Mouse (Mus musculus) WW6 (cell line): ENCODE data around the gene Plekha7.

Experiments used
- DNase-seq: peaks from one replicate; pipeline ENCODE4 v3.0.0-alpha.2; 2013; ENCODE audit warnings: low read depth, low spot score

Gene Plekha7

DNA sequence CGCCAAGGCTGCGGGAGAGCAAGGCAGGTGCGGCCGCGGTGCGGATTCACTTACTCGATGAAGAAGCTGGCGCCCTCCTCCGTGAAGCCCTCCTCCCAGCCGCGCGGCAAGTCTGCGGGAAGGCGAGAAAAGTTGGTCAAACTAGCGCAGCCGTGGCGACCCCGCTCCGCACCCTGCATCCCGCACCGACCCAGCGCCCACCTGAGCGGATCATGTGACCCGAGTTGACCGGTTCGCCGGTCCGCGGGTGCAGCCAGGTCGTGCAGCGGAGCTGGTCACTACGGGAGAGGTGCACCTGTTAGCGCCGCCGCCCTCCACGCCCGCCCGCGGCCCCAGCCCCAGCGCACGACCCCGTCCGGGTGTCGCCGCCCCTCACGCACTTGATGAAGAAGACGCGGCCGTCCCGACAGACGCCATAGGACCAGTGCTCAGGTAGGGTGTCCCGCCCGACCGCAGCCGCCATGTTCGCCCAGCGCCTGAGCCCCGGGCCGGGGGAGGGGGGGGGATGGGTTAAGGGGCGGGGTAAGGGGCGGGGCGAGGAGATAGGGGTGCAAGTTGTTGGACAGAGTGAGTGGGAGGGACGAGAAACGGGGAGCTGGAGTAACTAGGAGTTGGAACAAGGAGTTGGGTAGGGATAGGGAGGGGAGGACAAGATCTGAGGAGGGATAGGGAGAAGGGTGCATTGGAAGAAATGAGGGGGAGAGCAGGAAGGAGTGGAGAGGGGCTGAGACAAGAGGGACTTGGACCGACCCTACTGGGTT lies at the start of gene Plekha7:
Plekha7 (minus strand) TSS at position 506 of the 761 bp plus-strand sequence.
- peak; percentile 59 for DNase-seq

DNA sequence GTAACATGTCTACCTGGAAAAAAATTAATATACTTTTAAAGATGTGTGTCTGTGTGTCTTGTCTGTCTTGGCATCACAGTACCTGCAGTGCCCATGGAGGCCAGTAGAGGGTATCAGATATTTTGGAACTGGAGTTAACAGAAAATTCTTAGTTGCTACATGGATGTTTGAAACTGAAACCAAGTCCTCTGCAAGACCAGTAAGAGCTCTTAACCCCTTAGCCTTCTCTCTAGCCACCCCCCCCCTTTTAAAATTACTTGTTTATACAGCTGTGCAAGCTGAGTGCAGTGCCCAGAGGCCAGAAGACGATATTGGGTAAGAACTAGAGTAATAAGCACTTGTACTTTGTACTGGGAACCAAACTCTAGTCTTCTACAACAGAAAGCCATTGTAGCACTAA lies 28.1 kb upstream of the Plekha7 start:
- no peak for DNase-seq

DNA sequence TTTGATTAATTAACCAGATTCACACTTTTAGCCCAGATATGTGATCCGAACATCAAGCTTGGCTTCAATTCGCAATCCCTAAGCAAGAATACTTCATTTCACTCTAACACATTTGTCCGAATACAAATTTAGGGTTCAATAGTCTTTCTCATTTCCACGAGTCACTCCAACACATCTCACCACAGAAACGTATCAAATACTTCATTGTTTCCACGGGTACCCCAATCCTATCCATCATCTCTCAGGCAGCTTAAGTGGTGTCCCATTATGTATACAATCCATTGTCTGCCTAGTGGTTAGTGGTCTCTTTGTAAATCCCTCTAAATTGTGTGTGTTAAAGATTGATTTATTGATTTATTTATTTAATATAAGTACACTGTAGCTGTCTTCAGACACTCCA lies 27.0 kb upstream of the Plekha7 start:
- DNase-seq, result no peak

DNA sequence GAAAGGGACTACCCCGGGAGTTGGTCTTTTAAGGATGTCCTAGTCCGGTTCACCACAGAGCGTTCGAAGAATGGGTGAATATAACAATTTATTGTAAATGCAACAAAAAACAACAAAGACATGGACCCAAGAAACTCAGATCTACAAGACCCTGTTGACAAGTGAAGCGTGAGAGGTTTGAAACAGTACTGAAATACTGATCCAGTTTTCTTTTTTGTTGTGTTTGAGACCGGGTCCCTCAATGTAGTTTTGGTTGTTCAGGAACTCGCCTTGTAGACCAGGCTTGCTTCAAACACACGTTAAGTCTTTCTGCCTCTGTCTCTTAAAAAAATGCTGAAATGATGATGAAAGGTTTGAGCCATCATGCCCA lies 26.5 kb upstream of the Plekha7 start:
- DNase-seq, result no peak

DNA sequence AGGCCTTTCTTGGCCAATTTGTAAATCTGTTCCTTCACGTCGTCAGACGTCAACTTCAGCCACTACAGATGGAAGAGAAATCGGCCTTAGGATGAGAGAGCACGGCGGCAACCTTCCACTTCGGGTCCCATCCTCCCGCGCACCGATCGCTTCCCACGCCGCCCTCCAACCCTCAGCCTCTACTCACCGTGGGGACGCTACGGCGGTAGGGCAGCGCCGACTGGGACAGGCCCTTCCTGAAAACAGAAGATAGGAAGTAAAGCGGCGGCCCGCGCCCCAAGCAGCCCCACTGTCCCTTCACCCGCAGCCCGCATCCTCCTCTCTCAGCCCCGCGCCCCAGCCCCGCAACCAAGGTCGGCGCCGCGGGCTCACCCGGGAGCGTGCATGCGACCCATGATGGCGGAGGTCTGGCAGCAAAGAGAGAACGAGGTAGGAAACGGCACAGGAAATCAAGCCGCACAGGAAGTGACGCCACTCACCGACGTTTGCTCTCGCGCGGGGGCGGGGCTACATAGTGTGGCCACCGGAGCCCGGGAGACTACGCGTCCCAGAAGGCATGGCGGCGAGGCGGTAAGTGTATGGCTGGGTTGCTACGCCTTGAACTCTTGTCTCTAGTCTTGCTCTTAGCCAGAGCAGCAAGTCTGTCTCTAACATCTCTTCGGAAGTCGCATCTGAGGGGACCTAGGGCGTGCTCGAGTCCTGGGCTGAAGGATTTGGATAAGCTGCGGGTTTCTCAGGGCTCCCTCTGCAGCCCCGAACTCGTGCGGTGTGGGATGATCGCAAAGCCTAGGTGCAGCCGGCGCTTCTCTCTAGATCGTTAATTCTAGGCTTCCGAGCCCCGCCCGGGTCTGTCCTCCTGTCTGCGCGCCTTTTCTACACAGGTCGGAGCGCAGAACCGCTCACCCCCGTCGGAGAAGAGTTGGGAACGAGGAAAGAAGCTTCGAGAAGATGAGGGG lies 25.8 kb upstream of the Plekha7 start, which contains the start of gene Rps13:
Rps13 (minus strand) TSS at position 483 of the 956 bp plus-strand sequence.
- DNase-seq, result peak; percentile 83

DNA sequence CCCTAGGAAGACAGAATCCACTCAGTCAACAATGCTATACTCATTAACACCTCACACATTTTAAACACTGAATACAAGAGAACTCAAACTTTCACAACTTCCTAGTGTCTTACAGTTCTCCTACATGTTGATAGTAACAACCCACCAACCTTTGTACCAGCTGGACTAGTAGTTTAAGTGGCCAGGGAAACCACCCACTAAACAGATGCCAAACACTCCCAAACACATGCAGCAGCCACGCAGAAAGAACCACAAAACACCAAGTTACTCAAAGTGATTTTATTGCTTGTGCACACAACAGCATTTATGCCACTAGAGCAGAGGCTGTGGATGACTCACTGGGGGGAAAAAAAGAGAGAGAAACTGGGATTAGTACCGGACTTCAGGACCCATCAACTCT lies 23.1 kb upstream of the Plekha7 start:
- no peak for DNase-seq

DNA sequence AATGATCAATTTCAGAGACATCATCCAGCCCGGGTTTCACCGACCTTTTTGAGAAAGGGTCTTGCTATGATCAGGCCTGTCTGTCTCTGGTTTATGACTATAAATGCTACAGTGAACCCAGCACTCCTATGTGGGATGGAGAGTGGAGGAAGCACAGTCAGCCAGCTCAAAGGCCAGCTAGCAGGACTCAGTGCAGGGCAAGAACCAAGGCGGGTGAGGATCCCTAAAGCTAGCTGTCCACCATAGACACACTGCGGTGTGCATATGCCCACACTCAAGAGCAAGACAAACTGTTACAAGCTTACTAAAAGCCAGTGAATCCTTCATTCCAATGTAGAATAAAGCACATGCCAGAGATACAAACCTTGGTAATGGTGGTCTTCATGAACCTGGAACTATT lies 21.7 kb upstream of the Plekha7 start:
- DNase-seq, result no peak

DNA sequence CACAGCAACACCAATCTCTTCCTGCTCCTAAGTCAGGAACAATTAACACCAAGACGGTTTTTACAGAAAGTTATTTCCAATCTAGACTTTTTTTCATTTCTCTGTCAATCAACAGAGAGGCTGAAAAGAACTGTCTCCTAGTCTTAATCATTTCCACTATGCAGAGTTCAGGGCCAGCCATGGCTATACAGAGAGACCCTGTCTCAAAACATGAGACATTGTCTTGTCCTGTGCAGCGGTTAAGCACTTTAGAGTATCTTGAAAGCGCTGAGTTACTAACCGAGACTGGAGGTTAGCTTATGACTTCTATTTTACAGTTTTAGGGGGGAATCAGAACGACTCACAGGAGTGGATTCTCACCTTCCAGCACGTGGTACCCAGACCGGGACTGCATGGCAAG lies 20.6 kb upstream of the Plekha7 start:
- DNase-seq, result no peak

DNA sequence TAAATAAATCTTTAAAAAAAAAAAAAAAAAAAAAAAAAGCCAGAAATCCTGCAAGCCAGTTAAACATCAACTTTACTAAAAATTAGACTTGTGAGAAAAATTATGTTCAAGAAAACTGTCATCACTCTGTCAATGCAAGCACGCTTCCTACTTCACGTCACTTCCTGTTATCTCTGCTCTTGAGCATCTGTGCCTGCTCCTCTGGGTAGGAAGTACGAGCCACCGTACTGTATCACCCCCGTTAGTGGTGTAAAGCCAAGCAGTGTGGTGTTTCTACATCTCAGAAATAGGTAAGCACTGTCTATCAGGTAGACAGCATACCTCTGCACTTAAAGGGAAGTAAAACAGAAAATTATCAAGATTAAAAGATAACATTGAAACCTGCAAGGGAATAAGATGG lies 19.7 kb upstream of the Plekha7 start:
- no peak for DNase-seq

DNA sequence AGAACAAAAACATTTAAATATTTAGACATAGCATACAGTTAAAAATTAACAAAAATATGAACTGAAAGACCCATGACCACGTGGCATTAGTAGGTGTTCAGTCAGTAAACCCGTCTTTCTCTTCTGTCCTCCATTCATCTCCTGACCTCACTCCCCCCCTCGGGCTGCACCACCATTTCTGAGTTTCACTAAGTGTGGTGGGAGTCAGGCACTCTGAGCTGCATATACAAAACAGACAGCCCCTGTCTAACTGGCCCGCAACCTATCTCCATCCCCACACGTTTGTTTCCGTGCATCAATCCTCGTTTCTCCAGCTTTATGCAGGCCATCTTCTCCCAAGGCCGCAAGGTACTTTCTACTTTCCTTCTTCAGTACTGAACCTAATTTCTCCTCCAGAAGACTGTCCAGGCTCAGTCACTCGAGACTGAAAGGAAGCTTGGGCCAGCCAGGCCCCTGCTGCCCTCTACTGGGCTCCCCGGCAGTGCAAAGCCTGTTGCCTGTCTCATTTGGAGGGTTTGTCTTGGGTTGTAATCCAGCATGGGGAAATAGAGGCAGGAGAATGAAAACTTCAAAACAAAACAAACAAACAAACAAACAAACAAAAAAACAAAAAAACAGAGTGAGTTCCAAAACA lies 15.3 kb upstream of the Plekha7 start:
- no peak for DNase-seq

DNA sequence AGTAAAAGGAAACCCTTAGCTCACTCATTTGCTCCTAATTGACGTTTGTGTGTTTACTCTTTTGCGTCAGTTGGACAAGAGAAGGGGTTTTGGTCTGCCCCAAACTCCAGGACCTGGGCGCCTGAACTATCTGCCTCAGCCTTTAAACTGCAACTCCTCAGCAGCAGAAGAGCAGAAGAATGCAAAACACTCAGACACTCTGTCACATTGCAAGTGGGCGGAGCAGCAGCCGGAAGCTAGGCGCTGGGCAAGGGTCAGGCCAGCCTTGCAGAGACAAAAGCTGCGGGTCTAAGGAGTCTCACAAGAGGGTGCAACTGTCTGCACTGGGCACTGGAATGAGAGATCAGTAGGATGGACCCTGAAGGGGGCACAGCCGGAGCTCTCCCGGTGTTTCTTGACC lies 1.3 kb upstream of the Plekha7 start:
- no peak for DNase-seq

DNA sequence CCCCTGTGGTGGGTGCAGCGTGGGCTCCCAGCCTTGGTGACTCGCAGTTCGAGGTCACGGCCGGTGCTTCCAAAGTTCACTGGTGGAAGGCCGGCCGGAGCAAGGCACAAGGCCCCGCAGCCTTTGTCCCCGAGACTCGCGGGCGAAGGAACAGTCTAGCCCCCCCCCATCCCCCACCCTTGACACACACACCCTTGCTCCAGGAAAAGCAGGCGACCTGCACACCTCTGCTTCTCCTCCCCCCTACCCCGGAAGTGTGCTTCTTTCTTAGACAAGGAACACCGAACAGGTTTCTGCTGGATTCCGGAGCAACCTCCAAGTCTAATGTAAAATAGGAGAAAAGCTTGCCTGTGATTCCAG lies 436 bp upstream of the Plekha7 start:
- peak; percentile 55 for DNase-seq

DNA sequence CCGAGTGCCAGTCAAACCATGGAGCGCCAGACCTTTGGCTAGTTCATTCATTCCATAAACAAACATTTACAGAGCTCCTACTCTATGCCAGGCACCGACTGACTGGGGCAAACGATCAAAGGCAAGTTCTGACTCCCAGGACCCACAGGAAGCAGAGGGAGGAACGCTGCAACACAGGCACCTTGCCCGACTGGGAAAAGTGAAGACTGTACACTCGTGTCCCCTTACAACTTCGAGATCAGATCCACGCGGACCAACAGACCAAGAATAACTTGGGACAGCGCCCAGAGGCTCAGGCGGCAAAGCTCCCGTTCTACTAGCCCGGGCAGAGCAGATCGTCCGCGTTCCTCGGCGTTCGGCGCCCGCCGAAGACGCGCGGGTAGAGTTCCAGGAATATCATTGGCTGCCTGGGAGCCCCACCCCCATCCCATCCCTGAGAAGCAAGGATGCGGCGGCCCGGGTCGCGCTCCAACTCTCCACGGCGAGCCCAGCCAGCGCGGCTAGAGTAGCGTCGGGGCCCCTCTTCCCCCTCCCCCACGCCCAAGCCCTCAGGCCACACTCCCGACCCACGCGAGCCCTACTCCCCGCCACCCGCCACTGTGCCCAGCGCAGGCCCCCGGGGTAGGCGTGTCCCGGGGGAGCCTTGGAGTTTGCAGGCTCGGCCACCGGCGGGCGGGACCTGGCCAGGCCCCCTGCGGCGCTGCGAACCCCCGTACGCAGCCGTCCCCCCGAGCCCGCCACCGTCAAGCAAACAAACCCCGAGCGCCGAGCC lies 891 bp downstream of the Plekha7 start:
- peak; percentile 67 for DNase-seq

DNA sequence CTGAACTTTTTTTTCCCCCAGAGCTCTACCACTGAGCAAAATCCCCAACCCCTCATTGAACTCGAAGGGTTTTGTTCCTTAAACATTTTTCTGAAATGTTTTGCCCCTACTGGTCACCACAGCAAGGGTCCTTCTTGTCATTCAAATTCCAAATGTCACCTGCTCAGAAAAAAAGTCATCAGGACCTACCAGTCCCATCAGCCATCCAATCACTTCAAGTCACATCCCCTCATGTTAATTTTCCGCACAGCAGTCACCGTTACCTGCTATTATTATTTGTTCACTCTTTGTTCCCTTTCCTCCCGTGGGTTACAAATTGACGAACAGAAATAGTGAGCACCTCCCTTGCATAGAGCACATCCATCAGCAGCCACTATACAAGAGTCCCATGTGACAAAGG lies 1.6 kb downstream of the Plekha7 start:
- no peak for DNase-seq

DNA sequence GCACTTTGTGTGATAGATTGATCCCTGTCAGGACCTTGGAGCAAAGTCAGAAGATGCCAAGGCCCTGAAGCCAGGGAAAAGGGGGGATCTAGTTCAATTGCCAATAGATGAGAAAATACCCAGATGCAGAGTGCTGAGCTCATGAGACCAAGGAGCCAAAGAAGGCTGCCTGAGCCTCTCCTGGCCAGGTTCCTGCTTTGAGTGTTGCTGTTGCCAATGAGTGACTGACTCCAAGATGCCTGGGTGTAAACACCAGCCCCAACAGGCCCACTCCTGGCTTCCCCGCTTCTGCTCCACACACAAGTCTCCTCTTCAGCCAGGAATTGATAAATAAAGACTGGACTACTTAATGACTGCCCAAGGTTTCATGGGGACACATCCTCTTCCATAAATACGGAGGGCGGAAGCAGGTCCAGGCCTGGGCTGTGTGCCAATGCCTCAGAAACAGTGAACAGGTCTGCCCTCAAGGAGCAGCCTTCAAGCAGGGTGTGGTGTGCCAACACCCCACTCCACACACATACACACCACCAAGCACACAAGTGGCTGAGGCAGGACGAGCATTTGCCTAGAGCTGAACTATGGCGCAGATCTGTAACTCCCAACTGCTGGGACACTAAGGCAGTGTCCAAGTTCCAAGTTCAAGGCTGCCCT lies 6.4 kb downstream of the Plekha7 start:
- DNase-seq, result no peak

DNA sequence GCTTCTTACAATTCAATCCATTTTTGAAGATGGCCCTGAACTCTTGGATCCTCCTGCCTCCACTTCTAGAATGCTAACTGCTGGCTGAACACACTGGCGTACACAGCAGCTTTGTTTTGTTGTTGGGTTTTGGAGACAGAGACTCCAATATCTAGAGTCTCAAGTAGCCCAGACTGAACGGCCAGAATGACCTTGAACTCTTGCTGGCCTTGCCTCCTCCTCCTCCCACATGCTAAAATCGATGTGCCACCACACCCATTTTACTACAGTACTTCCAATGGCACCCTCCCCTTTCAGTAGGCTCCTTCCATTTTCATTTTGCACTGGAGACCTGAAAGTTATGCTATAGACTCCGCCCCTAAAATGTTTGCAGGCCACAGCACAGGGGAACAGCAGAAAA lies 7.0 kb downstream of the Plekha7 start:
- no peak for DNase-seq

DNA sequence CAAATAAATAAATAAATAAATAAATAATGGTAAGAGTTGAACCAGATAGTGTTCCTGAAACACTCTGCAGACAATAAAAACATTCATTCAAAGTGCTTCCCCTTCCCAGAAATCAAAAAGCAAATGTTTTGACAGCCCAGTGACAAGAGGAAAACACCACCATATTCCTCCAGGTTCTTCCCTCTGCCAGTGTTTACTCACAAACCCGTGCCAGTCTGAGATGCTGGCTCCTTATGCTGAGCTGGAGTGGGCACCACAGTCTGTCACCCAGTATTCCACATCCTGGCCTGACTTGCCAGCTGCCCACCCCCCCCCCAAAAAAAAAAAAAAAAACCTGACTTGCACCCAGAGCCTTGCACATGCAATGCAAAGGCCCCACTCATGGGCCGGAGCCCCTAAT lies 9.3 kb downstream of the Plekha7 start:
- no peak for DNase-seq

DNA sequence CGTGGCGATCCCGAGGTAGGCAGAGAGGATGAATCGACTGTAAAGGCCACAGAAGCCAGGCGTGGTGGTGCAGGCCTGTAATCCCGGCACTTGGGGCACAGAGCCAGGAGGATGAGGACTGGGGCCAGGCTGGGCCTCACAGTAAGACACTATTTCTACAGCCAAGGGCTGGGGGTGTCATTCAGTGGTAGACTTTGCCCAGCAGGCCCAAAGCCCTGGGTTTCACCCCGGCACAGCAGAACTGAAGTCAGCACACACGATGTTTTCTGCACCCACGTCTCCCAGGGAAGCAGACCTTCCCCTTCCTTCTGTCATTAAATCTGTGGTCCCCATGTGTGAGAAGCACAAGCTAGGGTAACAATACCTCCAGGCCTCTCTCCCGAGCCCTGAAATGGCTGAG lies 9.8 kb downstream of the Plekha7 start:
- DNase-seq, result no peak

DNA sequence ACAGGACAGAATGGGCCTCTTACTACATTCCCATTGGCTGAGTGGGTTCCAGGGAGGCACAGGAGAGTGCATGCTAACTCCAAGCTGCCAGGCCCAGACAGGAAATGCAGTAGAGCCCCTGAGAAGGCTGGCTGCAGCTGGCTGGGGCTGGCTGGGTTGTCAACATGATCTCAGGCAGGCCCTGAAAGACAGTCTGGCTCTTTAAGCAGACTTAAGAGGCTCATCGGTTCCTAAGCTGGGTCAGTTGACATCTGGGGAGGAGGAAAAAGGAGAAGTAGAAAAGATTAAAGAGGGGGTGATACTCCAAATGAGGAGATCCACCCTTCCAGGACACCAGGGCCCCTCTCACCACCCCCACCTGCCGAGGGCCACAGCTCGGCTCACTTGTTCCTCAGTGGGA lies 13.2 kb downstream of the Plekha7 start:
- DNase-seq, result no peak

DNA sequence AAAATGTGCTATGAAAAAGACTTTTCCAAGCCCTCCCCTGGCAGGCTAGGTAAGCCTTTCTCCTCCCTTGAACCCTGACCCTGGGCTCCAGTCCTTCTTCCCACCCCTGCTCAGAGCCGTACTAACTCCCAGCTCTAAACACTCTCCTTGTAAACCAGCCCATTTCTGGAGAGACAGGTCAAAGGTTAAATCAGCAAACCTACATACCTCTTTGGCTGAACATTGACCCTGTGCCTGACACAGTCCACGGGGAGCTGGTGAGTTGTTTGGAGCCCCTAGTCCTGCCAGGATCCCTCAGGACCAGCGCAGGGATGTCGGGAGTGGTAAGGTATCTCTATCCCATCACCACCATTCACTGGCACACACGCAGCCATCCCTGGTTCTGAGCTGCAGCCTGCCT lies 15.8 kb downstream of the Plekha7 start:
- no peak for DNase-seq

DNA sequence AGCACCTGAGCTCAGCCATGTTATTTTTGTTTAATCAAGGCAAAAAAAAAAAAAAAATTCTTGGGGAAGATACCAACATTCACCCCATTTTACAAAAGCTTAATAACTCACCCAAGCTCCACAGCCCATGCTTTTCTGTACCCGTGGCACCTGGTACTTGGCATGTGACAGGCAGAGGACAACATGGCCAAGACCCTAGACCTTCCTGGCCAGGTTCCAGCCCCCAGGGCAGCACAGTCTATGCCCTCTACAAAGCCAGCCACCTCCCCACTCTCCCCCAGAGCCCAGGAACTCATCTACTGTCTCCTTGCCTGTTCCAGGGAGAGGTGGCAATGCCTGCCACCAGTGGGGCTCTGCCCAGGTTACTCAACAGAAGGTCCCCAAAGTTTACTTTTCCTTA lies 17.6 kb downstream of the Plekha7 start:
- DNase-seq, result no peak
